Mouse (Mus musculus): ENCODE data around the gene Mroh9.

Gene Mroh9

GRCm38 (mm10) chr1:163085570-163085969, at the start of gene Mroh9:
Mroh9 (minus strand) TSS chr1:163085670.
- DNase-seq = no peak

DNA sequence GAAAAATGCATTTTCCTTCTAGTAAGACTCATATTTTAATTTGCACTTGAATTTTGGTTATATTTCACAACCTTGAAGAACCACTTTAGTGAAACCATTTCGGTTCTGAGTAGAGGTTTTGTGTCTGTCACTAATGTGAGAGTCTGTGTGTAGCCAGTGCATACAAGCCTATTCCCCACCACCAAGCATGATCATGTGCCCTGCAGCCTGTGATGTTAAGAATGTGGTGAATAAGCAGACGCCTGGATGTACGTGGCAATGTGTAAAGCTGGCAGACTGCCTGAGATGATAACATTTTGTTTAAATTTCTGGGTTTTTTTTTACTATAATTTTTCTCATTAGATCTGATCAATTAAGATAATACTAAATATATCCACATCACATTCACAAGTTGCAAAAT, 44.5 kb upstream of the Mroh9 start:
- no peak for DNase-seq

GRCm38 (mm10) chr1:163129129-163129900, 43.8 kb upstream of the Mroh9 start:
- DNase-seq = no peak

- DNase-seq = peak; percentile 5 to 8
Measured at GRCm38 (mm10) chr1:163126175-163126881, 40.9 kb upstream of the Mroh9 start.

DNA sequence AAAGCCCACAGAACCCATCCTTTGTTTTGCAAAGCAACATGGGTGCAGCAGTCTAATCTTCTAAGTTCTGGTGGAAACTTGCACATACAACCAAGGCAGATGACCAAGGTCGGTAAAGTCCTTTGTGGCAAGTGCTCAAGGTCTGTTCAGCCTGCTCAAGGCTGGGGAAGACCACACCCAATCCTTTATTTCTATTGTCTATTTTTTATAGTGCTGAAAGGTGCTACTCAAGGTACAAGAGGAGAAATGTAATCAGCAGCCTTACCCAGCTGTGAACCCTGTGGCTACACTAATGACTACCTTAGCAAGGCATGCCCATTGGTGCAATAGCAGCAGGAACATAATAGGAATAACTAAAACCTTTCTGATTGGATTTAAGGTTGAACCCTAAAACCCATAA, 36.9 kb upstream of the Mroh9 start:
- DNase-seq = no peak

DNA sequence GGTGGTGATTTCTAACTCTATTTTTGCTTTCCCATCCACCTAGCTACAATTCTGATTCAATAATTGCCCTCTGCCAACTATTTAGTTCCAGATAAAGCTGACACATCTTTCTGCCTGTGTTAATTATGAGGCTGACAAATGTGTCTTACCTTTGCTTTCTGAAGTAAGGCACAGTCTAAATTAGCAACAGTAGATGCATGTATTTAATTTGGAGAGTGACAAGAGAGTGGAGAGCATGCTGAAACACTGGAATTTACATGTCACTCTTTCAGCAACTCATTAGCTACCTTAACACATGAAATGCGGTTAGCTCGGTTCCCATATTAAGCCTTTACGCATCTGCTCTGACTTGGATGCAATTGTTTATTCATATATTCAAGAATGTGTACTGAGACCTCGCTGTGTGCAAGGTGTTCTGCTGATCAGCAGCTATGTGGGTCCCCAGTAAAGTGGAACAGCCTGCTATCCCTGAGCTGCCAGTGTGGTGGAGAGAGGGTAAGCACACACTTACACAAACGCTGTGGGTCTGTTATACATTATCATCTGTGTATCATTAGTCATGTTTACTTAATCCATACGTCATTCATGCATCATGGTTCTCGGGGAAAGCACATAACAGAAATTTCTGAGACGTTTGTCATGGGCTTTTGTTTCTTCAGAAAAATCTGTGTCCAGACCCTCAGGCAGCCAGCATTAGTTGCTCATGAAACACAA, 28.1 kb upstream of the Mroh9 start:
- DNase-seq = no peak

GRCm38 (mm10) chr1:163112482-163113164, 27.2 kb upstream of the Mroh9 start:
- DNase-seq = no peak

DNA sequence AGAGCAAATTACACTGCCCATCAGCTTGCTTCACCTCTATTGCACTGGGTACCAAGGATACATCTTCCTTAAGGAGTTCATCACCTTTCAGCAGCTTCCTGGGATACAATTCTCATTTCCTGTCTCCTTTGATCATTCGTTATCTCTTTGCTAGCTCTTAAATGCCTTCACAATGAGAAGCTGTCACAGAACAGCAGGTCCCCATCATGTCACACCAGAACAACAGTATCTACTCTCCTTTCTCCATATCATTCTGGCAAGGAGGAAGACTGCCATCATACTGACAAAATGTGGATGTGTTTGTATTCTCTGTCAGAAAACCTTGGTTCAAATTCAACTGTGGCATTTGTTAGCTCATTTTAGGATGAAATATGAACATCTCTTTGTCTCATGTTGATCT, 19.5 kb upstream of the Mroh9 start:
- DNase-seq = no peak

DNA sequence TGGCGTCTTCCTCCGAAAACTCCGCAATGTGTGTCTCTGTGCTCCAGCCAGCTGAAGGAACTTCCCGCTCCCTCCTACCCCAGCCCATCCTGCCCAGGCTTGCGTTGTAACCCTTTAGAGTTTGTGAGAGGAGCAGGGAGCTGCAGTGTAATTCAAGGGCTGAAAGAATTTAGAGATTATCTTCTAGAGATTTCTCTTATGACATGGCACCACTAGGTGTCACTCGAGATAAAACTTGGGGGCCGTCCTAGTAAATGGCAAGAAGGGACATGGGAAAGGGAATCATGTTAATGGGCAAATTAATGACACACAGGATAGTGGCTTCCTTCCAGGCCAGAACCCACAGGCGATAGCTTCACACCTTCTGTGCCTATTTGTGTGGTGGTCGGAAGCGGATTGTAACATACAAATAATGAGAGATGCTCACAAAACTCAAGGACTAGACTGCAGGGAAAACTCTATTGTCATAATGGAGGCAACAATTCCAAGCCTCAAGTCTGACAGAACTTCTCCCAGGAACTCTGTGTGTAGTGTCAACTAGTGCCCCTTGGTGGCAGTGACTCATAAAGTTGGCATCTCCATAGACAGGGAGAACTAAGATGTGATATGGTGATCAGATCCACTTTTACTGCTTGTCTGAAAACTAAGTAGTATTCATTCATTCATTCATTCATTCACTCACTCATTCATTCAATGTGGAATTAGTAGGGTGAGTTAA, 6.1 kb upstream of the Mroh9 start:
- DNase-seq = peak; percentile 43 to 44

DNA sequence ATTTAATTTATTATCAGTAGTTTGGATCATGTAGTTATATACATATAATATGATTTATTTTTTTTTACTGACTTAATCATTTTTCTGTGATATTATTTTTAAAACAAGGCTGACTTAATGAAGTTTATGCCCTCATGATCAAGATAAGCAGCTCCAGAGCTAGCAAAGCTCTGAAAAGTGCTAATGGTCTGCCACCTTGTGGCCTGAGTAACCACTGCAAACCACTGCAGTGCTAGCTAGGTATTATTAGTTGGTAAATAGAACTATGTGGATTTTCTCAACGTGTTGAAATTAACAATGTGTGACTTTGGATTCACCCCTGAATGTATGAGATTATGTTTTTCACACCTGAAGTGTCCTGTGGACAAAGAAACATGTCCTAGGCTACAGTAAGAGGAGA, 15.0 kb downstream of the Mroh9 start:
- peak; percentile 83 to 84 for DNase-seq

GRCm38 (mm10) chr1:163060381-163060780, 25.1 kb downstream of the Mroh9 start:
- no peak for DNase-seq

- peak; percentile 12 to 23 for DNase-seq
Measured at GRCm38 (mm10) chr1:163057363-163057762, 28.1 kb downstream of the Mroh9 start.

- no peak for DNase-seq
Measured at GRCm38 (mm10) chr1:163055629-163056028, 29.8 kb downstream of the Mroh9 start.

DNA sequence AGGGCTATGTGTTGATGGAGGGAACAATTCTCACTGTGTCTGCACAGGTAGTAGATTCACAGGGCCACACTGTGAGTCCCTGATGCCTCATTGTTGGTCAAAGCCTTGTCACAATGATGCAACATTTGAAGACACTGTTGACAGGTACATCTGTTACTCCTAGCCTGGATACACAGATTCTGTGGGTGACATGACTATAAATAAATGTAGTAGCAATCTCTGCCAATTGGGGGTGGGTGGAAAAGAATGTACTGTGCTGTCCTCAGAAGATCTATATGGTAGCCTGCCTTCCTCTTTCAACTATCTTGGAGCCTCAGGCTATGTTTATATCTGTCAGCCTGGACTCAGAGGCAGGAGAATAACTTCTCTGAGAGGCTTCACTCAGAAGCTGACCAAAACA, 62.4 kb downstream of the Mroh9 start:
- no peak for DNase-seq

DNA sequence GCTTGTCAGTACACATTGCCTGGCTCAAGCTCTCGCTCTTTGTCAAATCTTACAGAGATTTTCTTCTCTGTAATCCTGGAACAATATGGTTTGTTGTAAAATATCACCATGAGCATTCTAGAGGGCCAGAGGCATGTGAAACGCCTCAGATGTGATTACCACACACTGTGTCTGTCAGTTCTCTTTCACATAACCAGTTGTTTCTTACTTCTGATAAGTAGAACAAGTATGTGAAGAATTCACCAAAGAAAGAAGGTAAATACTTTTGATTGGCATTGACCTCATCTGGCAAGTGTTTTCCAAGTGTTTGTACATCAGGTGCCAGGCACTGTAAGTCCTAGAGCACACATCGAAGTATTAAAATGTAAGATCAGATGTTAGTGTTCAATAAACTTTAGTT, 76.2 kb downstream of the Mroh9 start:
- no peak for DNase-seq

DNA sequence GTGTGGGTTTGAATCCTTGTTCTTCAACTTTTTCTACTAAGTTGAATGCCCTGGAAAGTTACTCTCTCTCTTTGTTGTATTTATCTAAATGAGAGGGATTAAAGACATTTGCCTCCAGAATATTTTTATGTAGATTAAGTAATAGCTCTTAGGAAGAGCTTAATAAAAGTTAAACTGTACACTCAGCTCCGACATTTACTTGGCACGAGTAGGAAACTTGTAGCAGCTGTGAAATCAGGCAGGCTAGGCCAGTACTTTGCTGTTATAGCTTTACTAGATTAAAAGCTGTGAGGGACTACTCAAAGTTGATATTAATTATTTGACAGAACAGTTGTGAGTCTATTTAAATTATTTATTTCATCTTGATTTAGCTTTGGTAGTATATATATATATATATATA, 82.0 kb downstream of the Mroh9 start:
- peak; percentile 35 to 46 for DNase-seq

- peak; percentile 5 to 31 for DNase-seq
Measured at GRCm38 (mm10) chr1:163001271-163001829, 84.1 kb downstream of the Mroh9 start.

- no peak for DNase-seq
Measured at GRCm38 (mm10) chr1:162987546-162987945, 97.9 kb downstream of the Mroh9 start.

DNA sequence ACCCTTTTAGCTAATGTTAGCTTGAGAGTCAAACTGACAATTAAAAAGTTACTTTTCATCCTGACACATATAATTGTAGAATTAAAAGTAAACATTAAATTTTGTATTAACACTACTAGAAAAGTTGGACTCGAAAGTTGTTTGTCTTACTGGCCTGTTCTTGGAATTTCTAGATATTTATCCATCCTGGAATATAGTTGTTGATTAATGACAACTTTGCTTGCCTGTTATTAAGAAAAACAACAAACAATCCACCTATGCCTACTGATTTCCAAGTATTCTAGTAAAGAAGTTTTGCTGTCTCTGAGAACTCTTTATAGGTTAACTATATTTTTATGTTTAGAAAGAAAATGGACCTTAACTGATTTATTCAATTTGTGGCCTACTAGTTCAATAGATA, 98.7 kb downstream of the Mroh9 start:
- DNase-seq = no peak

DNA sequence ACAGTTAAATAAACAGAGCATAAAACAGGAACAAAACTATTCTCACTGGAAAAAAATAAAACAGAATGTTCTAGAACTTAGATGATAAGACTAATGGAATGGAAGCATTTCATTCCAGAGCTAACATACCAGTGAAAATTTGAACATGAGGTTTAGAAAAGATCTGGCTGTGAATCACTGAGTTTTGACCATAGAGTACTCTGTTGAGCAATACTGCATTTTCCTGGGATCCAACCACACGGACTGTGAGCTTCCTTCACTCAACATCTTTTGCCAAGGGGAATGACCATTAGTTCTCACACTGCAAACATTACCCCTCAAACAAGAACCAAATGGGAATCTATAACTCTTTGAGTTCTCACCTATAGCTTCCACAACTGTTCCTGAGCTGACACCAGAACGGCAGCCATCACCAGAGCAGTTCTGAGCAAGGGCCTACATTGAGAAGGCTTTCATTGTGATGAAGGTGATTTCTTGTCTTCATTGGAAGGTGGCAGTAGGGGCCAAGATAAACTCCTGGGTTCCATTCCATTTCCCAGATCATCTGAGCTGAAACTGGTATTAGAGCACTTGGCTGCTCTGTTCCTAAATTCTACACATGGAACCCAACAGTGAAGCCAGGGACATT, 99.2 kb downstream of the Mroh9 start:
- no peak for DNase-seq

DNA sequence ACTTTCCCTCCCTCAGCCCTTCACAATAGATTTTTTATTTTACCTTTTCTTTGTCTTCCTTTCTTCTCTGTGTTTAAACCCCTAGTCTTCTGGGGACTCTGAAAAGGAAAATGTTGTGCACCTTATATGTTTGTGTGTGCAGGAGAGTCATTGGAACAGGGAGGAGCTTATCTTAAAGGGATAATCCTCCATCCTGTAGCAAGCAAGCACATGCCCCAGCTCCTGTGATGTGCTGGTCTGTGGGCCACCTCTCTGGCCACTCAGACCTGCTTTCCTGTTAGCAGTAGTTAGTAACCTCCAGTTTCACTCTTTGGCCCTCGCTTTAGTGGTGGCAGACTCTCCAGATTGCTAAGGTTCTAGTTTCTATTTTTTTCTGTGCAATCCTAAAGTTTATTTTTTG, 101.0 kb downstream of the Mroh9 start, which contains the start of gene Fmo3:
Fmo3 (minus strand) TSS at position 101 of the 400 bp plus-strand sequence.
- no peak for DNase-seq

Data from kidney, postnatal 4 days (tissue).